Mouse (Mus musculus): ENCODE measurements around the gene Ano8. TPM values are rescaled to one million over a fixed set of nuclear protein-coding genes. Genes with fewer than 3 reads are reported as not detected.

Gene Ano8
- polyA plus RNA-seq, 1 experiment = 124 TPM

GRCm38 (mm10) chr8:71476099-71476940, 9.4 kb downstream of the Ano8 start:
- DNase-seq (ENCODE audit: low read depth) = peak; percentile 89
- TF ChIP-seq CTCF (IDR thresholded peaks at IDR 0.05; ENCODE audit: borderline replicate concordance, extremely low read depth, insufficient read depth, insufficient read length) (peak; percentile 21; the same call in 1 of the 2 replicates), POLR2A (IDR thresholded peaks at IDR 0.05; ENCODE audit: borderline replicate concordance, extremely low read depth, insufficient read depth, insufficient read length, poor library complexity, severe bottlenecking) (no peak)

DNA sequence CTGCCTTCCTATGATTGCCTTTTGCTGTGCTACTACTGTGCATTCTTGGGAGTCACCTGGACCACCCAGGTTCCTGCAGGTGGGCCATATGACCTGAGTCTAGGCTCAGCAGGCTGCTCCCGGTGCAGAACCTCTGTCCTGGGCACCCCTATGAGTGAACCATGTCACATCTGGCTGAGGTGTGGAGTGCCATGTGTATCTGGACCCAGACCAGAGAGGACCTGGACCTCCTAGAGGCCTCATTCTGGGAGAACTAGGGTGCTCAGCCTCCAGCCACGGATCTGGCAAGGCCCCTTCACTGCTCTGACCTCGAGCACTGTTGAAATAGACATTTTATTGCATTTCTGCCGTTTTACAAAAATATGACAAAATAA, 10.1 kb downstream of the Ano8 start:
- DNase-seq (ENCODE audit: low read depth) = no peak
- no peak for TF ChIP-seq CTCF (IDR thresholded peaks at IDR 0.05; ENCODE audit: borderline replicate concordance, extremely low read depth, insufficient read depth, insufficient read length)
- no peak for TF ChIP-seq POLR2A (IDR thresholded peaks at IDR 0.05; ENCODE audit: borderline replicate concordance, extremely low read depth, insufficient read depth, insufficient read length, poor library complexity, severe bottlenecking)

DNA sequence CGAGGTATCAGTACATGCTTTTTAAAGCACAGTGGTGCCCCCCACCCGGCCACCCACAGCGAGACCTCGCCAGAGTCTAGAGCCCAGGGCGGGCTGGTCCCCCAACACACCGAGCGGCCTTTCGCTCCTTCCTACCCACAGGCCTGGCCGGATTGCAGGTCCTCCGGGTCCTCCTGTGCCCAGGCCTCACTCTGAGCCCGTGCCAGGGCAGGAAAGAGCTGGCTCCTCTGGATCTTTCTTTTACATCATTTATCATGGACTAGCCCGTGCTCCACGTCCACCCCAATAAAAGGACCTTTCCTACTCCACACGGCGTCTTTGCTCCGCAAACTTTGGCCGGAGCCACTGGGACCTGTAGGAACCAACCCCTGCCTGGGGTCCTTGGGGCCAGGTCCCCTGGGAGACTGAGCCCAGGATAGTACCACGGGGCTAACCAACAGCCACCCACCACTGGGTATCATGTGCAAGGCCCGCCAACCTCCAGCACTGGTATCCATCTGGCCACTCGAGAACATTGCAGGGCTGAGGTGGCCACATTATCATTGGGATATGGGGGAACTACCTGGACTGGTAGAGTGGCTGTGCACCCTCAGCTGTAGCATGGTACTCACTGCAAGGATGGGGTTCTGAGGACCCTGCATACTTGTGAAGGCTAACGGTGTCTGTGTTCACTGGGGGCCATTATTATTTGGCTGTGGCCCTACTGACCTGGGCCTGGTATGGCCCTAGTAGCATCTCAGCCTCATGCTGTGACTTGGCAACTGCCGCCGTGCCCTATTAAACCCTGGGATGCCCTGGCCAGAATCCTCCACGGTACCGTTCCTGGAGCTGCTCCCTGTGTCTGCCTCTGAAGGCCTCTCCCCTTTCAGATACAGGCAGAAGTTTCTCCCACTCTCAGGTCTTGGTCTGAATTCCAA, 10.7 kb downstream of the Ano8 start:
- TF ChIP-seq POLR2A (IDR thresholded peaks at IDR 0.05; ENCODE audit: borderline replicate concordance, extremely low read depth, insufficient read depth, insufficient read length, poor library complexity, severe bottlenecking) (no peak), CTCF (IDR thresholded peaks at IDR 0.05; ENCODE audit: borderline replicate concordance, extremely low read depth, insufficient read depth, insufficient read length) (no peak)
- no peak for DNase-seq (ENCODE audit: low read depth)

DNA sequence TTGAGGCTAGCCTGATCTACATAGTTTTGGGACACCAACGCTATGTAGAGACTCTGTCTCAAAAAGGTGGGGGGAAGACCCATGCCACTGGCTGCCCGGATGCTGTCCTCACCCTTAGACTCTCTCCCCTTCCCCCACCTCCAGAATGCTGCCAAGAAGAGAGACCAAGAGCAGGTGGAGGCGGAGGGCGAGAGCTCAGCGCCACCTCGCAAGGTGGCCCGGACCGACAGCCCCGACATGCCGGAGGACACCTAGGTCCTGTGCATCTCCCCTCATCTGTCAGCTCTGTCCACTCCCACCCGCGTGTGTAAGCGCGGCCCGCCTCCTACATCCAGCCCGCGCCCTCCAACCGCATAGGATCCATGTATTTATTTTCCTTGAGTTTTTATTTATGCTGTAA, 11.4 kb downstream of the Ano8 start:
- DNase-seq (ENCODE audit: low read depth) = no peak

GRCm38 (mm10) chr8:71472601-71473386, 13.0 kb downstream of the Ano8 start:
- DNase-seq (ENCODE audit: low read depth) = no peak
- TF ChIP-seq CTCF (IDR thresholded peaks at IDR 0.05; ENCODE audit: borderline replicate concordance, extremely low read depth, insufficient read depth, insufficient read length) (peak; percentile 31; the same call in 1 of the 2 replicates), POLR2A (IDR thresholded peaks at IDR 0.05; ENCODE audit: borderline replicate concordance, extremely low read depth, insufficient read depth, insufficient read length, poor library complexity, severe bottlenecking) (no peak)

More for the DNA sequence above, 11.4 kb downstream of the Ano8 start:
- TF ChIP-seq CTCF (IDR thresholded peaks at IDR 0.05; ENCODE audit: borderline replicate concordance, extremely low read depth, insufficient read depth, insufficient read length) = no peak
- TF ChIP-seq POLR2A (IDR thresholded peaks at IDR 0.05; ENCODE audit: borderline replicate concordance, extremely low read depth, insufficient read depth, insufficient read length, poor library complexity, severe bottlenecking) = no peak

DNA sequence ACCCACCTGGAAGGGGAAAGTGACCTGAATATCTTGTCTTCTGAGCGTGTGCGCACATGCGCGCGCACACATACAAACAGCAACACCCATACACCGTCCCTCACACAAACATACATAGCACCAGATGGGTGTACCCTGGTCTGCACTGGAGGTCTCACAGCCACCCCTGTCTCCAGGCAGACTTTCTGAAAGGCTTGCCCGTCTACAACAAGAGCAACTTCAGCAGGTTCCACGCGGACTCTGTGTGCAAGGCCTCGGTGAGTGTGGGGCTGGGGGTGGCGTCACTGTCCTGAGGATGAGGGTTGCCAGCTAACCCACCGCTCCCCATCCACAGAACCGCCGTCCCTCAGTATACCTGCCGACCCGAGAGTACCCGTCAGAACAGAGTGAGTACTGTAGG, 13.9 kb downstream of the Ano8 start:
- TF ChIP-seq CTCF (IDR thresholded peaks at IDR 0.05; ENCODE audit: borderline replicate concordance, extremely low read depth, insufficient read depth, insufficient read length) = no peak
- no peak for TF ChIP-seq POLR2A (IDR thresholded peaks at IDR 0.05; ENCODE audit: borderline replicate concordance, extremely low read depth, insufficient read depth, insufficient read length, poor library complexity, severe bottlenecking)
- DNase-seq (ENCODE audit: low read depth) = no peak

DNA sequence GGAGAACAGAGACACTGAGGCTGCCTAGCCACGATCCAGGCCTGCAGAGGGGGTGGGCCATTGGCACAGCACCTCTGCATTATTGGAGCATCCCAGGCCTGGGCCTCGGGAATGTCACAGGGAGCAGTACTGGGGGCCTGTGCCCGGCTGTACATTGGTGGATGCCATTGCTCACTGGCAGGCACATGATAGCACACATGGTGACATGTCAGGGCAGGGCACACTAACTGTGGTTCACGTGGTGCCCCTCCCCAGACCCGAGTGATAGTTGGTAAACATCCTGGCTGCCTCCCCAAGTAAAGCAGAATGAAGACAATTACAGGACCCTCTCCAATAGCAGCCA, 14.9 kb downstream of the Ano8 start:
- no peak for DNase-seq (ENCODE audit: low read depth)
- TF ChIP-seq CTCF (IDR thresholded peaks at IDR 0.05; ENCODE audit: borderline replicate concordance, extremely low read depth, insufficient read depth, insufficient read length) (no peak), POLR2A (IDR thresholded peaks at IDR 0.05; ENCODE audit: borderline replicate concordance, extremely low read depth, insufficient read depth, insufficient read length, poor library complexity, severe bottlenecking) (no peak)

- TF ChIP-seq CTCF (IDR thresholded peaks at IDR 0.05; ENCODE audit: borderline replicate concordance, extremely low read depth, insufficient read depth, insufficient read length) (no peak), POLR2A (IDR thresholded peaks at IDR 0.05; ENCODE audit: borderline replicate concordance, extremely low read depth, insufficient read depth, insufficient read length, poor library complexity, severe bottlenecking) (no peak)
- DNase-seq (ENCODE audit: low read depth) = no peak
Measured at GRCm38 (mm10) chr8:71470146-71470912, 15.4 kb downstream of the Ano8 start.

GRCm38 (mm10) chr8:71469411-71469810, 16.4 kb downstream of the Ano8 start:
- TF ChIP-seq CTCF (IDR thresholded peaks at IDR 0.05; ENCODE audit: borderline replicate concordance, extremely low read depth, insufficient read depth, insufficient read length) (no peak), POLR2A (IDR thresholded peaks at IDR 0.05; ENCODE audit: borderline replicate concordance, extremely low read depth, insufficient read depth, insufficient read length, poor library complexity, severe bottlenecking) (0 out of 2 replicates have a peak, but pooled peaks have one; percentile 13)
- peak; percentile 88 for DNase-seq (ENCODE audit: low read depth)

GRCm38 (mm10) chr8:71468916-71469315, 16.8 kb downstream of the Ano8 start, which contains the start of gene Dda1:
Gene Dda1, plus strand, starts transcription at chr8:71469199.
- peak; percentile 100 for DNase-seq (ENCODE audit: low read depth)
- TF ChIP-seq POLR2A (IDR thresholded peaks at IDR 0.05; ENCODE audit: borderline replicate concordance, extremely low read depth, insufficient read depth, insufficient read length, poor library complexity, severe bottlenecking) (peak; percentile 77), CTCF (IDR thresholded peaks at IDR 0.05; ENCODE audit: borderline replicate concordance, extremely low read depth, insufficient read depth, insufficient read length) (no peak)

Data from brain, embryonic 14.5 days (tissue).